Mouse (Mus musculus) cortical plate, adult 2 months (tissue): ENCODE measurements around the gene Slc35f2. TPM values are rescaled to one million over a fixed set of nuclear protein-coding genes. Genes with fewer than 3 reads are reported as not detected.

Experiments used
- H3K27ac ChIP-seq: fragments of 200-500 bp; 2 replicates; pipeline ENCODE4 v1.5.1; 2012; ENCODE audit warnings: low read length, control low read depth, inconsistent platforms; ENCODE audit not compliant: insufficient read depth
- H3K4me1 ChIP-seq: fragments of 200-500 bp; 2 replicates; pipeline ENCODE4 v1.6.1; 2011; ENCODE audit warnings: low read length; ENCODE audit not compliant: control insufficient read depth, insufficient read depth
- H3K4me3 ChIP-seq: fragments of 200-500 bp; 2 replicates; pipeline ENCODE4 v1.5.1; 2011; ENCODE audit warnings: mild to moderate bottlenecking, low read length, control low read depth; ENCODE audit not compliant: insufficient read depth
- CTCF ChIP-seq: fragments of 200-500 bp; IDR thresholded peaks from 2 replicates; pipeline ENCODE4 v1.5.1; 2011; ENCODE audit warnings: mild to moderate bottlenecking, control low read depth, low read length; ENCODE audit not compliant: insufficient read depth; ENCODE audit errors: extremely low read depth
- POLR2A ChIP-seq: fragments of 200-500 bp; IDR thresholded peaks from 2 replicates; pipeline ENCODE4 v1.6.1; 2011; ENCODE audit warnings: mild to moderate bottlenecking, low read length, control low read depth; ENCODE audit not compliant: insufficient read depth; ENCODE audit errors: extremely low read depth
- polyA plus RNA-seq: library from polyadenylated mRNA; depleted of rRNA; stranded (reverse); fragments of >200 nt; gene quantifications from 2 replicates; pipeline ENCODE4 v1.2.3, GENCODE M21; 2012; rRNA removed

Slc35f2 gene
- 5.7 and 6.2 TPM in 2 replicates for polyA plus RNA-seq

GRCm38 (mm10) chr9:53771344-53772021 is at the start of gene Slc35f2:
Slc35f2 (plus strand) TSS chr9:53771538.
- Histone ChIP-seq H3K4me3 (peak within 1 kb of the TSS; percentile 66), H3K4me1 (0 out of 2 replicates have a peak, but pooled peaks cover 2% of the 10 kb centered on the region), H3K27ac (no peak within 1 kb of the TSS)
- TF ChIP-seq CTCF (no peak), POLR2A (no peak)

GRCm38 (mm10) chr9:53740829-53741404 is 30.4 kb upstream of the Slc35f2 start:
- TF ChIP-seq POLR2A (no peak), CTCF (no peak)
- Histone ChIP-seq H3K4me3 (no peak overlapping the region), H3K4me1 (no peaks in the 10 kb centered on the region), H3K27ac (no peak overlapping the region)

GRCm38 (mm10) chr9:53750411-53750810 is 20.9 kb upstream of the Slc35f2 start:
- H3K4me1 ChIP-seq: no peaks in the 10 kb centered on the region
- no peak overlapping the region for H3K4me3 ChIP-seq
- TF ChIP-seq POLR2A: no peak
- no peak for TF ChIP-seq CTCF
- no peak overlapping the region for H3K27ac ChIP-seq

- no peaks in the 10 kb centered on the region for H3K4me1 ChIP-seq
- TF ChIP-seq CTCF (peak; percentile 16; the same call in 1 of the 2 replicates), POLR2A (no peak)
- no peak overlapping the region for H3K4me3 ChIP-seq
Measured at GRCm38 (mm10) chr9:53750899-53751298, 20.4 kb upstream of the Slc35f2 start.

GRCm38 (mm10) chr9:53754801-53755200 is 16.5 kb upstream of the Slc35f2 start:
- Histone ChIP-seq H3K4me1 (no peaks in the 10 kb centered on the region), H3K27ac (no peak overlapping the region), H3K4me3 (no peak overlapping the region)
- no peak for TF ChIP-seq POLR2A
- no peak for TF ChIP-seq CTCF

More at GRCm38 (mm10) chr9:53750899-53751298, 20.4 kb upstream of the Slc35f2 start:
- H3K27ac ChIP-seq: no peak overlapping the region

- Histone ChIP-seq H3K4me3 (no peak overlapping the region), H3K4me1 (no peaks in the 10 kb centered on the region), H3K27ac (no peak overlapping the region)
- TF ChIP-seq CTCF (no peak), POLR2A (no peak)
Measured at GRCm38 (mm10) chr9:53758142-53758541, 13.2 kb upstream of the Slc35f2 start.

GRCm38 (mm10) chr9:53764697-53765096 is 6.6 kb upstream of the Slc35f2 start:
- no peak overlapping the region for H3K27ac ChIP-seq
- no peaks in the 10 kb centered on the region for H3K4me1 ChIP-seq
- TF ChIP-seq POLR2A (no peak), CTCF (no peak)
- no peak overlapping the region for H3K4me3 ChIP-seq

GRCm38 (mm10) chr9:53768486-53768885 is 2.9 kb upstream of the Slc35f2 start:
- no peak for TF ChIP-seq CTCF
- TF ChIP-seq POLR2A: no peak
- Histone ChIP-seq H3K4me3 (no peak overlapping the region), H3K4me1 (0 out of 2 replicates have a peak, but pooled peaks cover 2% of the 10 kb centered on the region), H3K27ac (no peak overlapping the region)

GRCm38 (mm10) chr9:53770771-53771343 is 481 bp upstream of the Slc35f2 start:
- H3K4me1 ChIP-seq: 0 out of 2 replicates have a peak, but pooled peaks cover 2% of the 10 kb centered on the region
- H3K4me3 ChIP-seq: peak overlapping the region; percentile 66
- H3K27ac ChIP-seq: no peak overlapping the region
- no peak for TF ChIP-seq CTCF
- no peak for TF ChIP-seq POLR2A

- 0 out of 2 replicates have a peak, but pooled peaks cover 2% of the 10 kb centered on the region for H3K4me1 ChIP-seq
- peak overlapping the region; percentile 66 for H3K4me3 ChIP-seq
- TF ChIP-seq CTCF (no peak), POLR2A (no peak)
- no peak overlapping the region for H3K27ac ChIP-seq
Measured at GRCm38 (mm10) chr9:53772121-53772561, 803 bp downstream of the Slc35f2 start.
